Mouse (Mus musculus): ENCODE data around the gene Tas1r2.

The Tas1r2 gene

GRCm38 (mm10) chr4:139653238-139653637, at the start of gene Tas1r2:
TSS of gene Tas1r2 (plus strand) at chr4:139653538.
- no peak for DNase-seq

- no peak for DNase-seq
Measured at GRCm38 (mm10) chr4:139605216-139605615, 48.1 kb upstream of the Tas1r2 start.

GRCm38 (mm10) chr4:139606732-139607131, 46.6 kb upstream of the Tas1r2 start:
- DNase-seq = no peak

GRCm38 (mm10) chr4:139608975-139609374, 44.4 kb upstream of the Tas1r2 start:
- no peak for DNase-seq

- DNase-seq = no peak
Measured at GRCm38 (mm10) chr4:139610954-139611353, 42.4 kb upstream of the Tas1r2 start.

- peak; percentile 88 for DNase-seq
Measured at GRCm38 (mm10) chr4:139611542-139611953, 41.8 kb upstream of the Tas1r2 start.

- DNase-seq = no peak
Measured at GRCm38 (mm10) chr4:139614524-139615260, 38.6 kb upstream of the Tas1r2 start.

- peak; percentile 85 for DNase-seq
Measured at GRCm38 (mm10) chr4:139616276-139617000, 36.9 kb upstream of the Tas1r2 start.

GRCm38 (mm10) chr4:139617001-139617364, 36.4 kb upstream of the Tas1r2 start:
- DNase-seq = no peak

- DNase-seq = no peak
Measured at GRCm38 (mm10) chr4:139619765-139620164, 33.6 kb upstream of the Tas1r2 start.

- DNase-seq = peak; percentile 99
Measured at GRCm38 (mm10) chr4:139622373-139623282, 30.7 kb upstream of the Tas1r2 start, which contains the start of gene Aldh4a1. TSS of gene Aldh4a1 (plus strand) at chr4:139622866.

- no peak for DNase-seq
Measured at GRCm38 (mm10) chr4:139623434-139624115, 29.8 kb upstream of the Tas1r2 start.

GRCm38 (mm10) chr4:139624116-139624489, 29.2 kb upstream of the Tas1r2 start:
- DNase-seq = no peak

GRCm38 (mm10) chr4:139624706-139625105, 28.6 kb upstream of the Tas1r2 start:
- DNase-seq = no peak

GRCm38 (mm10) chr4:139627361-139627760, 26.0 kb upstream of the Tas1r2 start:
- DNase-seq = no peak

- DNase-seq = no peak
Measured at GRCm38 (mm10) chr4:139630171-139630570, 23.2 kb upstream of the Tas1r2 start.

GRCm38 (mm10) chr4:139631141-139631540, 22.2 kb upstream of the Tas1r2 start:
- DNase-seq = no peak

- DNase-seq = no peak
Measured at GRCm38 (mm10) chr4:139631569-139632253, 21.6 kb upstream of the Tas1r2 start.

- DNase-seq = no peak
Measured at GRCm38 (mm10) chr4:139632254-139632580, 21.1 kb upstream of the Tas1r2 start.

GRCm38 (mm10) chr4:139636373-139636772, 17.0 kb upstream of the Tas1r2 start:
- peak; percentile 62 for DNase-seq

- DNase-seq = no peak
Measured at GRCm38 (mm10) chr4:139637847-139638246, 15.5 kb upstream of the Tas1r2 start.

- DNase-seq = no peak
Measured at GRCm38 (mm10) chr4:139638356-139638755, 15.0 kb upstream of the Tas1r2 start.
